Mouse (Mus musculus) urinary bladder, adult 18-20 months (tissue): ENCODE data around the gene Prdm11.
A peak's percentile ranks its signal among the peaks of the same experiment; 100 is the strongest.

Experiments
- DNase-seq, 2 experiments: peaks; one replicate each; pipeline ENCODE4 v3.0.0; 2022; ENCODE audit warnings: low spot score in 2 of 2, mixed read lengths in 2 of 2

Prdm11 gene

DNA sequence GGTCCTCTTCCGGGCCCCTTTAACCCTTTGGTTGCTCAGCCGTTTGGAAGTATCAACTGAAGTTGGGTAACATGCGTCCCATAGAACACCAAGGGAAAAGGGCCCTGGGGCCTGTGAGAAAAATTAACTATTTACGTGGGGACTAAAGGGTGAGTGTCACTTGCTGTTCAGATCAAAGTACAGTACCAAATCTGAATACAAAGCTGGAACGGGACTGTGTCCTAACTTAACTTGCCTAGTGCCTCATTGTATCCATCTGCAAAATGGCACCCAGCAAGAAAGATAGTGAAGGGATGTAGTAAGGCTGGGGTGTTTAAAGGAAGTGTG lies 505 bp upstream of the Prdm11 start:
- no peak for DNase-seq

DNA sequence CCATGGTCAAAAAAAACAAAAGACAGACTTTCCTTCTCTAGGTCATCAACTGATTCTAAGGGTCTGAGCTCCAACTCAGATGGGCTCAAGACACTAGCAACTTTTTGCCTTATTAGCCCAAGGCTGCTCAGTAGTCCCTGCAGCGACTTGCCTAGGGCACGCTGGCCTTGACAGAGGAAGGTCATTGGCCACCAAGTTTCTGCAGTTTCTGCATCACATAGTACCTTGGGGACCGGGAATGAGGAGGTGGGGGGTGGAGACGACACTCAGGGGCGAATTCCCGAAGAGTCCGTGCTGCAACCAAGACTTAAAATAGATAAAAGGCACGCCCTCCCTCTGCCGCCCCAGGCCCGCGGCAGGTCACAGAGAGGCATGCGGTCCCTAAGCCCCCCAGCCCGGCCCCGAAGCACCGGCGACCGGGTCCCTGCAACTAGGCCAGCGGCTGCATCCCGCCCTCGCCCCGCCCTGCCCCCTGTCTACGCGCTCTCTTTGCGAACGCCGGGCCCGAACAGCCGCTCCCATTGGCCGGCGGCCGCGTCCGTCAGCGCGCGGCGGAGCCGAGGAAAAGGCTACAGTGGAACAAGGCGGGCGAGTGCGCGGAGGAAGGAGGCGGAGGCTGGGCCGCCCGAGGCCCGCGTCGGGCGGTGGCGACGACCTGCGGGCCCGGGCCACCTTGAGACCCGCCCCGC lies 694 bp downstream of the Prdm11 start:
- DNase-seq, result peak; percentile 91 to 93

DNA sequence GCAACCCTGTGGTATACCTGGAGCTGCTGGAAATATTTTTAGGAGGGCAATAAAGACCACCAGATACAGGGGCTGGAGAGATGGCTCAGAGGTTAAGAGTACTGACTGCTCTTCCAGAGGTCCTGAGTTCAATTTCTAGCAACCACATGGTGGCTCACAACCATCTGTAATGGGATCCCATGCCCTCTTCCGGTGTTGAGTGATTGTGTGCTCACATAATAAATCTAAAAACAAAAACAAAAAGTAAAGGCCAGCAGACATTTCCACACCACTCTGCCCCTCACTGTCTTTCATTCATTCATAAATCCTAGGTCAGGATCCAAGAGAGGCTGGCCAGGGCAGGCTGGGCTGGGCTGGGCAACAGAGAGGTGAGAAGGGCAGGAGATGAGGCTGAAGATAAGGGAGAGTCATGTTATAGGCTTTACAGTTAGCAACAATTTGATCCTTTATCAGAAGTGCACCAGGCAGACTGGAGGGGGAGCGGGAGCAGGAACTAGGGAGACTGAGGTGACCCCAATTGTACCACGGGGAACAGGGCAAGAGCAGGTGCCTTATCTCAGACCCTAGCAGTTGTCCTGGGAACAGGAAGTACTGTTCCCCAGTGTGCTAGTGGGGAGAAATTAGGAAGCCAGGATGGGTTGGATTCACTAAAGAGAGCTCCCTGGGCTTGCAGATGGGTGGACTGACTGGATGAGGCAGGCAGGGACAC lies 2.4 kb downstream of the Prdm11 start:
- no peak for DNase-seq

DNA sequence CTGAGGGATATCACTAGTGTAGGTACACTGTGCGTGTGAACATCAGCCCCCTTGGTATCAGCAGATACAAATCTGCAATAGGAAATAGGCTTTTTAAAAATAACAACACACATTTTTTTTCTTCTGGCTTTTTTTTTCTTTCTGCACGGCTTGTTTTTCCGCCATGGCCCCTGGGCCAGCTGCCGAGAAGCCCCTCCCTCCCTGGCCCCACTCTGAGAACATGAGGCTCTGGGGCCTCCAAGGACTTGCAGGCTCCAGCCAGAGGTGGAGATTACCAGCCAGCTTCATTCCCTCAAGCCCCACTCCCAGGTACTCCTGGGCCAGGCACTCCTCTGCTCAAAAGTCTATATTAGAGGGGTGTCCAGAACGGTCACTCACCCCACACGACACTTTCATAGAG lies 4.5 kb downstream of the Prdm11 start:
- DNase-seq, result no peak

DNA sequence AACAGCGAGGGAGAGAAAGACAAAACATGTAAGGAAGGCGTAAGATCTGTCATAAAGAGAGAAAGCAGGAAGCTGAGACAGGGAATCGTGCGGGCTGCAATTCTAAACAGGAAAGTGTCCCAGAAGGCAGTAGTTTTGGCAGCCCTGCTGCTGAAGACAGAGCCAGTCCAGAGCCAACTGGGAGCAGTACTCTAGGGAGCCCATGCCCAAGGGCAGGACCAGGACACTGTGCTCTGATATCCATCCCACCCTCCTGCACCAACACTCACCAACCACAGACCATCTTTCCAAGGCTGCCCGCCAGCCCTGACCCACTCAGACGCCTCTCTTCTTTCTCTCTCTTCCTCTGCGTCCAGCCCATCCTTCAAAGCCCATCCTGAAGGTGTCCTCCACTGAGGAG lies 5.1 kb downstream of the Prdm11 start:
- DNase-seq, result no peak

DNA sequence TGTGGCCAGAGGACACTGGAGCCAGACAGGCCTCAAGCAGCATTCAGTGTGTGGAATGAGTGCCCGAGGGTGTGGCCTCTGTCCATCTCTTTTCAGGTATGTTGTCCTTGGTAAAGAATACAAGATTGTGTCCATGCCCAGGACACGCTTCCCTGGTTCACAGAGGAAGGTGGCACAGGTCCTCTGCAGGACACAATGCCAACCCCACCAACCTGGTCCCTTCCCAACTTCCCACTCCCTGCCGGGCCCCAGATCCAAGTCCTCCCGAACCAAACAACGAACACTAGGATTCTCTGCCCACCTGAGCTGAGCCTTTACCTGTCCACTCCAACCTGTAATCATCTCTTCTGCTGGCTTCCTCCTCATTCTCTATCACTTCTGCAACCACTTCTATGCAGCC lies 6.3 kb downstream of the Prdm11 start:
- DNase-seq, result no peak

DNA sequence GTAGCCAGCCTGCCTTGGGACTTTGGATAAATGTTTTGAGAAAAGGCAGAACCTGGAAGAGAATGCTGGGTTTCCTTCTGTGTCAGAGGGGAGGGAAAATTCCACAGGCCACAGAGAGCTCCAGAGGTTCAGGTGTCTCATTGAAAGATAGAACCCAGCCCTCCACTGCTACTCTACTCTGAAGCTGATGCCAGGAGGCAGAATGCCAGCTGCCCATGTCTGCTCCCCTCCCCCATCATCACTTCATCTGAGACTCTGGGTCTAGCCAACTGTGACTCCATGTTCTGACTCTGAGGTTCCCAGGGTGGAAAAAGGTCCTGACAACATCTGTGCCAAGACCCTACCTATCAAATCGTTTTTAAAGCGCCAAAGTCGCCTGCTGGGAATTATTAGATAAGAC lies 6.9 kb downstream of the Prdm11 start:
- DNase-seq, result no peak

DNA sequence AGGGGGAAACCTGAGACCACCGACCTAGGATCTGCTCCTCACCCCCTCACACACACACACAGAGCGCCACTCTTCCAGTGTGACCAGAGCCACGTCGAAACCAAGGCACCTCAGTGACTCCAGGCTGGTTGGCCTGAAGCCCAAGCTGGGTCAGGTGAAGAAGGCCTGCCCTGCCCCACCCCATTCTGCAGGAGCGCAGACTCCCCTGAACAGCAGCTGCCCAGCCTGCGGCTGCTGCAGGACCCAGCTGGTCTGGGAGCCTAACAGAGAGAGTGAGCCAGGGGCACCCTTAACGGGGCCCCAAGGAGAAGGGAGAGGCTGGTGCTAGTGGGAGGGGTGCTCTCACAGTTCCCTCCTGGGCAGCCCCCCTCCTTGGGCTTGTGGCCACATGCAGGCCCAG lies 10.3 kb downstream of the Prdm11 start:
- peak; percentile 54 to 57 for DNase-seq

DNA sequence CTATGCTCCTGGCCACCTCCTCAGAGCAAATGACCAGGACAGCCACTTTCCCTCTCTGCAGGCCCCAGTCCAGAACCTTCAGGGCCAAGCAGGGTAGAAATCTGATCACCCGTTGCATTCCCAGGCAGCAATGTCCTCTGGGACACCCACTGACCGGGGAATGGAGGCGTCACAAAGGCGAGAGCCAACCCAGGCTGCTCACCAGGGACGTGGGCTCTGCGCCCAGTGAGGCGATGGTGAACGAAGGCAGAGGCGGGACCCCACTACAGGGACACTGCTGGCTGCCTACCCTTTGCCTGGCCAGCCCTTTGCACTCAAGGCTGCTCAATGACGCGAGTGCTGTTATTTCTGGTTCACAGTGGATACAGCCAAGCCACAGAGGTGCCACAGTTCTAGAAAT lies 13.3 kb downstream of the Prdm11 start:
- no peak for DNase-seq

DNA sequence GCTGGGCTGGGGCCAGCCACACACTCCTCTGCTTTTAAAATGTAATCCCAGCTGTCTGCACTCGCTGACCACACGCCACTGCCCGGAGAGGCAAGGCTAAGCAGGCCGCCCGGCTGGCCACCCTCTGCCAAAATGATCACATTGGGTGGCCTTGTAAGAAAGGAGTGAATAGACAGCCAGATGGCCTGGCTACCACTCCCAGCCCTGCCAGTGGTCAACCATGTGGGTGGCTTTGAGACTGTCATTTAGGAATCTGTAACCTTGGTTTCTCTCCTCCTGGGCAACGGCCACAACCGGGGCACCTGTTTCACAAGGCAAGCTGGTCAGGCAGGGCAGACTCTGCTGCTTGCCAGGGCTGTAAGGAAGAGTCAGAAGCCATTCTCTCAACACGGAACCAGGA lies 13.9 kb downstream of the Prdm11 start:
- no peak for DNase-seq

DNA sequence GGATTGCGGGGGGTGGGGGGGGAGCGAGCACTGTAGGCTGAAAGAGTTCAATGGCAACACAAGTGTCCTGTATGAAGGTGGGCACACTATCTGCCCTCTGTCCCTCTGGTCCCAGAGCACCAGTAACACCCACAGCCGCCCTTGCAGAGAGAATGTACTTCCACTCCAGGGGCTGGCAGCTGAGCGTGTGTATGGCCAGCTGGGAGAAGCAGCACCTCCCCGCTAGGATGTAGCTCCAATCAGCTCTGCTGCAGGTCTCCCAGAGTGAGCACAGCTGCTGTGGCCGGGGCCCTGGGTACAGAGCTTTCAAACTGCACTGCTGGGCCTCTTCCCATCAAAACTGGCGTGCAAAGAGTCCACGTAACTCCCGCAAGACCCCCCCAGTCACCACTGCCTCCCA lies 14.9 kb downstream of the Prdm11 start:
- DNase-seq, result no peak

DNA sequence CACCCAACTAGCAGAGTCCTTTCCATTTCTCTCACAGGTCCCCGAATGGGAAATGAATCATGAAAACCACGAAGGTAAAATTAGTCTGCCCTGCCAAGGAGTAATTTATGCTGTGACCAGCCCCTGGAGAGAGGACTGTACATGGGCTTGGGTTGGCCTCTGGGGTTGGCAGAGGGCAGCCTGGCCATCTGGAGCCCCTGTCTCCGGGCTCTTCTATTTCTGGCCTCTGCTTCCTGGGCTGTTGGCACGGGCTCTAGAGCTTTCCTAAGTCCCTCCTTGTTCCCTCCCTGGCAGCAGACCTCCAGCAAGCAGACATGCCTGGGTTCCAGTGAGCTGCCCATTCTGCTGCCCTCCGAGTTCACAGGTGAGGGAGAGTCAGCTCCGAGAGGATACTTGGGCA lies 15.9 kb downstream of the Prdm11 start:
- no peak for DNase-seq

DNA sequence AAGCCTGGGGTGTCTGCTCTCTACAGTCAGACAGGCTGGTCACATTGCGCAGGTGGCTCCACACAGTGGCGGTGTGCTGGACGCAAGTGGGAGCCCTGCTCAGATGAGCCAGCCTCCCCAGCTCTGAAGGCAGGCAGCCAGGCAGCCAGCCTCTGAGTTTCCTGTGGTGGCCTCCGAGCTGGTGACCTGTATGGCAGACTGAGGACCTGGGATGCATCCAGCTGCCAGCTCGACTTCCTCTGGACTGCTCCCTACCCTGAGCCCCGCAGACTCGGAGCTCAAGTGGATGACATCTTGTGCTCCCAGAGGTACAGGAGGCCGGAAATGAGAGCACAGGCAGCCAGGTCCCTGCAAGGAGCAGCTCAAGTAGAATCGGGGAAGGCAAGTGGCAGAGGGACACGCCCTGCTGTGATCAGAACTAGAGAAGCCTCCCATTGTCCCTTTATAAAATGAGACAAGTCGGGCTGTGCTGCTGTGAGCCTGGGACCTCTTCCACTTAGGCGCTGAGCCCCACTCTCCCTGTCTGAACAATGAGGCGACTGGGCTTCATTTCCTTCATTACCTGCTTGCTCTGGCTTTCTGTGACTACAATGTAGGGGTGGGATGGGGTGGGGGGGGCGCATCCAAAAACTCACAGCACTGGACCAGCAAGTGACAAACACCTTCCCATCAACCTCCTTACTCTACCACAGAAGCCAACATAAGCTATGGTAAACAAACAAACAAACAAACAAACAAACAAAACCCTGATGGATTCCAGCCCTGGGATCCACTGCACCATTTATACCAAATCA lies 16.5 kb downstream of the Prdm11 start:
- DNase-seq, result no peak

DNA sequence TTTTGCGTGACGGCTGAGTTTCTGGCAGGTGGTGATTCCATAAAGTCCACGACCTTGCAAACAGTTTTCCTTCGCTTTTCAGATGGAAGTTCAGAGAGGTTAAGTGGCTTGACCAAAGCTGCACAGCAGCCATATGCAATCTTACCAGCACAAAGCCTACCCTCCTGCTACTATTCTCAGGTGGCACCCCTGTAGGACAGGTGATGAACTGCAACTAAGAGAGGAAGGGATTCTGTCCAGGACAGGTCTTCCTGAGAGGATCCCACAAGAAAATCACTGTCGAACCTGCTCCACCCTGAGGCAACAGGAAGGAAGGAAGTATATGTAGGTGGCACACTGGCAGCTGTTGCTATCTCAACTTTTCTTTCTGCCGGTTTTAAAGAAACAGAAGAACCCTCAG lies 17.1 kb downstream of the Prdm11 start:
- no peak for DNase-seq

DNA sequence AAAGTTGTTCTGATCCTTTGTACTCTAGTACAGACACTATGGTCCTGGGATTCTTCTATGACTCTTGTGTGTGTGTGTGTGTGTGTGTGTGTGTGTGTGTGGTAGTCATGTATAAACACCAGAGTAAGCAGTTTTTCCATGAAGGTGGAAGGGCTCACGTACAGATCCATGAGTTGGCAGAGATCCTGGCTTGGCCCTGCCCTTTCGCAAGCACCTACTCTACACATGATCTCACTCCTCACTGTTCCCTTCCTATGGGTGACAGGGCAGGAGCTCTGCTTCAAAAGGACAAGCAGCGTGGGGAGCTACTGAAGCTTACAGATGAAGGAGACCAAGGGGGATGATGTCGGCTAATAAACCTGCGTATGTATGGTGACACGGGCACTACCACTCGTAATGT lies 18.3 kb downstream of the Prdm11 start:
- no peak for DNase-seq

DNA sequence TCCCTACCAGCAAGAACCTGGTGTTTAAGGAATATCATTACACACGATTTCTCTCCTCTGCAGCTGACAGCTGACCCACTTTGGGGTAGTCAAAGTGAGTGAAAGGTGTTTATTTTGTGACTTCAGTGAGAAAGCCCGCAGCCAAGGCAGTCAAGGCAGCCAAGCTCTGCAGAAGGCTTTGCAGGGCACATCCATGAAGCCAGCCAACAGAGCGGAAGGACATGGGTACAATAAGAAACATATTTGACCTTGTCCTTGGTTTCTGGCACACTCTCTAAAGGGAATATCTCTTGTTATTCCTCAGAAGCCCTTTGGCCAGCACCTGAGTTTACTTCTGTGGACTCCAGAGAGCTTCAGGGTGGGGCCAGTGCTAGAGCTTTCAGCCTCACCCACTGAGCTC lies 21.5 kb downstream of the Prdm11 start:
- no peak for DNase-seq

DNA sequence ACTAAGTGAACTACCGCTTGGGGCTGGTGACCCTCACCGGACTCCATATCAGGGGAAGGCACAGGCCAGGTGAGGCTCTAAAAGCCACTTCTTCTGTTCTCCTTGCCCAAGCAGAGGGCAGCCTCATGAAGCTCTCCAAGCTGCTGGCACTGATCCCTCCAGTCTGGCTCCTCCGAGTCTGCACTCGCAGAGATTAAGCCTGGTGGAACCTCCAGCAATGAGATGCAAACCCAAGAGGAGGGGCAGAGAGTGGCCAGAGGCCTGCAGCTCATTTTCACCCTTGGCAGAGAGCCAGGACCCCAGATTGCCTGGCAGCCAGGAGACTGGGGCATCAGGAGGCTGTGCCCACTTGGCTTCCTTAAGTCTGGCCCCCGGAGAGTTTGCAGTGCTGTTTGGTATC lies 27.1 kb downstream of the Prdm11 start:
- no peak for DNase-seq

DNA sequence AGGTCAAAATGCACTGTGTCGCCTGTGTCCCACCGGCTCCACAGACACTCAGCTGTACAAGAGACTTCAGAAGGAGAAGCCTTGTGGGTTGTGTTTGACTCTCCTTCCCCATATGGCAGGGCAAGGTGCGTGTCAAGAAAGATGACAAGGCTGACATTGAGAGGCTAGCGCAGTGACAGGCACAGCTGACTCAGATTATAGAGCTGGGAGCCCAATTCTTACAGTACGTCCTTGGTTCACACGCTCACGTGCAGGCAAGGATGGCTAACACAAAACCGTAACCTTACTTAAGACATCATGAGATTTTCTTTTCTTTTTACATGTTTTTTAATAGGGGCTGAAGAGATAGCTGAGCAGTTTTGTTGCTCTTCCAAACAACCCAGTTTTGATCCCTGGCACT lies 28.8 kb downstream of the Prdm11 start:
- DNase-seq, result no peak

DNA sequence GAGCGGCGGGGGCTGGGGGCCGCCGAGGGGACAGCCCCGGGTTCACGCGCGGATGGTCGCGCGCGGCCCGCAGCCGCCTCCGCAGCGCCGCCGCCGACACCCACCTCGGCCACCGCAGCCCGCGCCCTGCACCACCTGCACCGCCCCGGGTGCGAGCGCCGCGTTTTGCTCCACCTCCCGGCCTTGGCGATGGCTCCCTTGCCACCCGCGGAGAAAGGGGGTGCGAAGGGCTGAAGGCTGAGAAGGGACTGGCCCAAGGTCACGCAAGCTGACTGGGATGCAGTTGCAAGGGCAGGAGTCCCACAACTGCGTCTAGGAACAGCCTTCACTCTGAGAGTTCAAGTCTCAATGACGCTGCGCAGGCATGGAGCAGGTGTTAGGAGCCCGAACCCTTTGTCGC lies 30.9 kb downstream of the Prdm11 start:
- peak in 1 of 2 experiments; percentile 36 for DNase-seq

DNA sequence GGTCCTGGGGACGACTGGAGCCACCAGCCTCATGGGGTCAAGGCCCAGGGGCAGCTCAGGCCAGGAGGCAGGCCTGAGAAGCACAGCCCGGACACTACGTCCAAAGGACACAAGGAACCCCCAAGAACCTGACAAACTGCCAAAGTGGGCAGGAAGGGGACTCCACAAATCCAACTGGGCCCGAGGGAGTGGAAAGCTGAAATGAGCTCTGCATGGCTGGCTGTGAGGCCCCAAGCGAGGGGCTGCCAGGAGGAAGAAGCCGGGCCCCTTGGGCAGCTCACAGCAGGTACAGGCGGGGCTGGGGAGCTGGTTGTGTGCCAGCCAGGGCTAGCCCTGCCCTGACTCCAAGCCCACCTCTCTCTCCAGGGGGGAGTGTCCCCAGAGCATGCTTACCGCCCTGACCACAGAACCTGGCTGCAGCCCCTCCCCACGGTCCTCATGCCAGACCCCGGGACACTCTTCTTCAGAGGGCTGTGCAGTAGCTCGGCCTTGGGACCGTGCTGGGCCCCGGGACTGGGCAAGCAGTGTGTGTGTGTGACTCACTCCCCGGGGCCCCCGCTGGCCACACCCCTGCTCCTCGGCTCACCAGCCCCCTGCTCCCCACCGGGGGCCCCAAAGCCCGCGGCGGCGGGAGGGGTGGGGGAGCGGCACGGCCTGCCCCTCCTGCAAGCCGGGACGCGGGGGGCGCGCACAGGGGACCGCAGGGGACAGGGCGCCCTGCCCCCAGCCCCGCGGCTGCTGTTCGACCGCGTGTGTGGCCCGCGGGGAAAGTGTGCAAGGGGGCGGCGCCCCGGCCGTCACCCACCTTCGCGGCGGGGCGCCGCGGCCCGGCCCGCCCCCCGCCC lies 31.7 kb downstream of the Prdm11 start:
- DNase-seq, result peak; percentile 55 to 61

DNA sequence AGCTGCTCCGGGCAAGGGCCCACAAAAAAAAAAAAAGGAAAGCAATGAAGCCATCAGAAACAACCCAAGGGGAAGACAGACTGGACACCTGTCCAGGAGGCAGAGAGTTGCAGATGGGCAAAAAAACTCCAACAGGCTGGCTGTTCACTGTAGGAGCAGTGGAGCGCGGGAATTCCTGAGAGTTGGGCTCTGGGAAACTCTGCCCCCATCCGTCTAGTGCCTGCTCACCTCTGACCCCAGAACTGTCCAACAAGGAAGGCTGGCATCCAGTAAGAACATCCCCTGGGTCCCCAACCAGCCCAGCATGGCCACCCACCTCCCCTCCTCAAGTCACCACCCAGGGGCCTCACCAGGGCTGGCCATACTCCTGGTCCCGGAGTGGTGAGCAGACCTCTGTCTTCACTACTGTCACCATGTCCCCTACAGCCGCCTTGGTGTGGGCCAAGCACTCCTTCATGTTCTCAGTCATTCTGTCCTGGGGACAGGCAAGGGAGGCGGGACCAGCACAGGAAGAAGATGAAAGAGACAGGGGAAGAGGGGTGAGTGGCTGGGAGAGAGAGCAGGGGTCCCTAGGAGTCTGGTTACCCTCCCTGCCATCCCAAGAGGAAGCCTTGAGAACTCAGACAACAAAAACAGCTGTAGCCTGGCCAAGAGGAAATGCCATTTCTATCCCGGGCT lies 32.4 kb downstream of the Prdm11 start:
- no peak for DNase-seq

DNA sequence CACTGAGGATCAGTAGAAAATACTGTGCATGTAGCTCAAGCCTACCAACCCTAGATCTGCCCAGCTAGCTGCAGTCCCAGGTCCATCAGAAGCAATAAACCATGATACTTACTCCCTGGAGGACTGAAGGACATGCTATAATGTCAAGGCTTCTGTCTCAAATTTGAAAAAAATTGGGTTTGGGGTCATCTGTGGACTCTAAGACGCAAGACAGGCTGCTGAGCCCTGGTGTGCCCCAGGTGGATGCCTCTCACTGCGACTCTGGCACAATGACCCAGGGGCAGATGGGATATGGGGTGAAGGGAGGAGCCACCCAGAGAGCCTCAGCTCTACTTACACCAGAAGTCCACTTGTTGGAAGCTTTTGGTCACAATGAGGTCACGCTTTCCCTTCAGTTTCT lies 33.0 kb downstream of the Prdm11 start:
- DNase-seq, result no peak
